Mouse (Mus musculus): ENCODE measurements around the gene Kif19a. TPM values are rescaled to one million over a fixed set of nuclear protein-coding genes. Genes with fewer than 3 reads are reported as not detected.

Kif19a gene
- total and polyA plus RNA-seq, 2 experiments from 2014 or later, result 0.99 to 7.4 TPM

GRCm38 (mm10) chr11:114822727-114823126 lies 57.5 kb downstream of the Kif19a start:
- Histone ChIP-seq H3K9ac (replicated peaks; ENCODE audit: low read length) (no peak overlapping the region), H3K36me3 (ENCODE audit: insufficient read depth, low read length) (no peaks in the 10 kb centered on the region), H3K4me3 (ENCODE audit: low read length) (no peak overlapping the region), H3K4me1 (ENCODE audit: insufficient read depth, low read length) (peaks cover 8% of the 10 kb centered on the region), H3K4me2 (ENCODE audit: low read depth, low read length) (peak overlapping the region; percentile 5; the same call in 1 of the 2 replicates), H3K9me3 (ENCODE audit: low read length) (no peaks in the 10 kb centered on the region), H3K27me3 (ENCODE audit: insufficient read depth, low read length) (no peaks in the 10 kb centered on the region), H3K27ac (peak overlapping the region; percentile 32; the same call in 1 of the 2 replicates)
- ATAC-seq (peak; percentile 76), DNase-seq (ENCODE audit: low spot score) (peak; percentile 77)
- WGBS, result 19% methylated on average over 12 of the region's 12 CpGs
- TF ChIP-seq CTCF (IDR thresholded peaks at IDR 0.05; ENCODE audit: low read depth), result 0 out of 2 replicates have a peak, but pooled peaks have one; percentile 8

DNA sequence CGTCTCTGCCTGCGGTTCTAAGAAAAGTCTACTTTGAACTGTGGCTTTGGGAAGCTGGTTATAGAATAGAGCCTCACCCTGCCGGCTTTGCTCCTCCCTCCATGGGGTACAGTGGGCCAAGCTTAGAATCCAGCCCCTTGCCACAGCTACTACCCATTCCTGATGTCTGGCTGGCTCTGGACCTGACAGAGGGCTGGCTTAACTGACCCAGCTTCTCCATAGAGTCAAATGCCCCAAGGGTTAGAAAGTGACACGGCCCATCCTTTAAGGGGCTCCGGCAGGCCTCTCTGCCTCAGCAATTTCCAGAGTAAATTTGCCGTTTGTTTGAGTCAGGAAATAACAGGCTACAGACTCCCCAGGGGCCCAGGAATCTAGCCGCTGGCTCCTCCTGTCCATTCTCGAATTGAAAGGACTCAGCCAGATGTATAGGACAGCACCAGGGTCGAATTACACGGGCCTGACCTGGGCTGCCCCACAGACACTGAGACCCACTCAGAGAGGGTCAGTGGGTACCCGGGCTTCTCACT lies 58.1 kb downstream of the Kif19a start:
- no peaks in the 10 kb centered on the region for H3K36me3 ChIP-seq (ENCODE audit: insufficient read depth, low read length)
- no peak for TF ChIP-seq CTCF (IDR thresholded peaks at IDR 0.05; ENCODE audit: low read depth)
- no peak for DNase-seq (ENCODE audit: low spot score)
- no peaks in the 10 kb centered on the region for H3K27me3 ChIP-seq (ENCODE audit: insufficient read depth, low read length)
- H3K9me3 ChIP-seq (ENCODE audit: low read length), result no peaks in the 10 kb centered on the region
- H3K4me1 ChIP-seq (ENCODE audit: insufficient read depth, low read length), result peaks cover 8% of the 10 kb centered on the region
- 9% methylated on average over 11 of the region's 11 CpGs for WGBS
- no peak for ATAC-seq
- H3K9ac ChIP-seq (replicated peaks; ENCODE audit: low read length), result no peak overlapping the region
- peak overlapping the region; percentile 5; the same call in 1 of the 2 replicates for H3K4me2 ChIP-seq (ENCODE audit: low read depth, low read length)
- peak overlapping the region; percentile 32; the same call in 1 of the 2 replicates for H3K27ac ChIP-seq
- no peak overlapping the region for H3K4me3 ChIP-seq (ENCODE audit: low read length)

GRCm38 (mm10) chr11:114826686-114827085 lies 61.5 kb downstream of the Kif19a start:
- DNase-seq (ENCODE audit: low spot score) (no peak), ATAC-seq (no peak)
- WGBS, result 41% methylated on average over 5 of the region's 5 CpGs
- H3K9me3 ChIP-seq (ENCODE audit: low read length), result no peaks in the 10 kb centered on the region
- no peak for TF ChIP-seq CTCF (IDR thresholded peaks at IDR 0.05; ENCODE audit: low read depth)
- no peak overlapping the region for H3K9ac ChIP-seq (replicated peaks; ENCODE audit: low read length)
- no peaks in the 10 kb centered on the region for H3K27me3 ChIP-seq (ENCODE audit: insufficient read depth, low read length)
- no peaks in the 10 kb centered on the region for H3K36me3 ChIP-seq (ENCODE audit: insufficient read depth, low read length)
- H3K4me3 ChIP-seq (ENCODE audit: low read length), result no peak overlapping the region
- H3K4me2 ChIP-seq (ENCODE audit: low read depth, low read length), result no peak overlapping the region
- no peak overlapping the region for H3K27ac ChIP-seq
- H3K4me1 ChIP-seq (ENCODE audit: insufficient read depth, low read length), result peaks cover 16% of the 10 kb centered on the region

GRCm38 (mm10) chr11:114829499-114830432 lies 64.6 kb downstream of the Kif19a start:
- 8% methylated on average over 24 of the region's 24 CpGs for WGBS
- peak; percentile 15; the same call in 1 of the 2 replicates for ATAC-seq
- Histone ChIP-seq H3K9ac (replicated peaks; ENCODE audit: low read length) (0 out of 2 replicates have a peak overlapping the region, but pooled peaks have one; percentile 2), H3K4me1 (ENCODE audit: insufficient read depth, low read length) (peaks cover 7% of the 10 kb centered on the region; the same call in 1 of the 2 replicates), H3K9me3 (ENCODE audit: low read length) (no peaks in the 10 kb centered on the region), H3K4me2 (ENCODE audit: low read depth, low read length) (peak overlapping the region; percentile 45), H3K27ac (0 out of 2 replicates have a peak overlapping the region, but pooled peaks have one; percentile 16), H3K27me3 (ENCODE audit: insufficient read depth, low read length) (no peaks in the 10 kb centered on the region), H3K4me3 (ENCODE audit: low read length) (no peak overlapping the region), H3K36me3 (ENCODE audit: insufficient read depth, low read length) (no peaks in the 10 kb centered on the region)
- DNase-seq (ENCODE audit: low spot score), result peak; percentile 29
- TF ChIP-seq CTCF (IDR thresholded peaks at IDR 0.05; ENCODE audit: low read depth), result no peak

- WGBS, result 20% methylated on average over 8 of the region's 8 CpGs
- Histone ChIP-seq H3K4me2 (ENCODE audit: low read depth, low read length) (no peak overlapping the region), H3K4me3 (ENCODE audit: low read length) (no peak overlapping the region), H3K4me1 (ENCODE audit: insufficient read depth, low read length) (peaks cover 7% of the 10 kb centered on the region; the same call in 1 of the 2 replicates), H3K9me3 (ENCODE audit: low read length) (no peaks in the 10 kb centered on the region), H3K27me3 (ENCODE audit: insufficient read depth, low read length) (no peaks in the 10 kb centered on the region), H3K36me3 (ENCODE audit: insufficient read depth, low read length) (no peaks in the 10 kb centered on the region), H3K27ac (no peak overlapping the region), H3K9ac (replicated peaks; ENCODE audit: low read length) (no peak overlapping the region)
- no peak for ATAC-seq
- no peak for TF ChIP-seq CTCF (IDR thresholded peaks at IDR 0.05; ENCODE audit: low read depth)
- DNase-seq (ENCODE audit: low spot score), result no peak
Measured at GRCm38 (mm10) chr11:114830433-114830773, 65.2 kb downstream of the Kif19a start.

GRCm38 (mm10) chr11:114833166-114833565 lies 68.0 kb downstream of the Kif19a start:
- H3K4me2 ChIP-seq (ENCODE audit: low read depth, low read length), result no peak overlapping the region
- H3K27me3 ChIP-seq (ENCODE audit: insufficient read depth, low read length), result no peaks in the 10 kb centered on the region
- ATAC-seq (no peak), DNase-seq (ENCODE audit: low spot score) (peak; percentile 49)
- 55% methylated on average over 5 of the region's 5 CpGs for WGBS
- H3K36me3 ChIP-seq (ENCODE audit: insufficient read depth, low read length), result no peaks in the 10 kb centered on the region
- peaks cover 7% of the 10 kb centered on the region; the same call in 1 of the 2 replicates for H3K4me1 ChIP-seq (ENCODE audit: insufficient read depth, low read length)
- H3K9me3 ChIP-seq (ENCODE audit: low read length), result no peaks in the 10 kb centered on the region
- TF ChIP-seq CTCF (IDR thresholded peaks at IDR 0.05; ENCODE audit: low read depth), result no peak
- no peak overlapping the region for H3K9ac ChIP-seq (replicated peaks; ENCODE audit: low read length)
- H3K27ac ChIP-seq, result no peak overlapping the region
- H3K4me3 ChIP-seq (ENCODE audit: low read length), result no peak overlapping the region

Other genes starting within 250 kb of the Kif19a start
- 577 and 578 TPM in 2 replicates for gene Rpl38, start 96.9 kb upstream of the Kif19a start, total RNA-seq (2014; rRNA removed)
- 954 and 958 TPM in 2 replicates for gene Rpl38, start 96.9 kb upstream of the Kif19a start, polyA plus RNA-seq (2015; fragmentation: Nextera tagmentation; extraction: Ambion mirVana)
- gene Ttyh2, start 90.0 kb upstream of the Kif19a start, total RNA-seq (2014; rRNA removed), result 75.8 and 80.4 TPM in 2 replicates
- 38.6 and 40.3 TPM in 2 replicates for gene Ttyh2, start 90.0 kb upstream of the Kif19a start, polyA plus RNA-seq (2015; fragmentation: Nextera tagmentation; extraction: Ambion mirVana)
- 5.1 and 5.8 TPM in 2 replicates for gene Dnaic2, start 38.0 kb upstream of the Kif19a start, total RNA-seq (2014; rRNA removed)
- 3.1 and 3.2 TPM in 2 replicates for gene Dnaic2, start 38.0 kb upstream of the Kif19a start, polyA plus RNA-seq (2015; fragmentation: Nextera tagmentation; extraction: Ambion mirVana)
- gene Btbd17, start 30.6 kb downstream of the Kif19a start, total RNA-seq (2014; rRNA removed), result 84.6 and 94.0 TPM in 2 replicates
- gene Btbd17, start 30.6 kb downstream of the Kif19a start, polyA plus RNA-seq (2015; fragmentation: Nextera tagmentation; extraction: Ambion mirVana), result 30.4 and 31.1 TPM in 2 replicates
- gene Gpr142, start 33.5 kb downstream of the Kif19a start, total RNA-seq (2014; rRNA removed), result 0.58 TPM in 1 of 2 replicates, not detected in the other
- not detected in 2 replicates for gene Gpr142, start 33.5 kb downstream of the Kif19a start, polyA plus RNA-seq (2015; fragmentation: Nextera tagmentation; extraction: Ambion mirVana)
- 12.8 and 14.1 TPM in 2 replicates for gene Gprc5c, start 85.8 kb downstream of the Kif19a start, total RNA-seq (2014; rRNA removed)
- gene Gprc5c, start 85.8 kb downstream of the Kif19a start, polyA plus RNA-seq (2015; fragmentation: Nextera tagmentation; extraction: Ambion mirVana), result 7.5 and 7.8 TPM in 2 replicates
- 1.1 and 2.6 TPM in 2 replicates for gene Cd300a, start 124.7 kb downstream of the Kif19a start, total RNA-seq (2014; rRNA removed)
- gene Cd300a, start 124.7 kb downstream of the Kif19a start, polyA plus RNA-seq (2015; fragmentation: Nextera tagmentation; extraction: Ambion mirVana), result 1.4 and 1.5 TPM in 2 replicates
- gene Cd300lb, start 169.0 kb downstream of the Kif19a start, total RNA-seq (2014; rRNA removed), result 0.37 TPM in 1 of 2 replicates, not detected in the other
- 0.08 TPM in 1 of 2 replicates, not detected in the other for gene Cd300lb, start 169.0 kb downstream of the Kif19a start, polyA plus RNA-seq (2015; fragmentation: Nextera tagmentation; extraction: Ambion mirVana)
- not detected in 2 replicates for gene Cd300c, start 203.8 kb downstream of the Kif19a start, total RNA-seq (2014; rRNA removed)
- gene Cd300c, start 203.8 kb downstream of the Kif19a start, polyA plus RNA-seq (2015; fragmentation: Nextera tagmentation; extraction: Ambion mirVana), result not detected in 2 replicates
- gene Cd300ld, start 224.5 kb downstream of the Kif19a start, total RNA-seq (2014; rRNA removed), result 0.58 TPM in 1 of 2 replicates, not detected in the other
- 0.15 TPM in 1 of 2 replicates, not detected in the other for gene Cd300ld, start 224.5 kb downstream of the Kif19a start, polyA plus RNA-seq (2015; fragmentation: Nextera tagmentation; extraction: Ambion mirVana)
- gene Cd300c2, start 236.5 kb downstream of the Kif19a start, total RNA-seq (2014; rRNA removed), result 0.61 and 2.1 TPM in 2 replicates
- 2.5 and 3.0 TPM in 2 replicates for gene Cd300c2, start 236.5 kb downstream of the Kif19a start, polyA plus RNA-seq (2015; fragmentation: Nextera tagmentation; extraction: Ambion mirVana)